Mouse (Mus musculus): ENCODE results near the gene Mrc2. TPM values are rescaled to one million over a fixed set of nuclear protein-coding genes. Genes with fewer than 3 reads are reported as not detected.
A peak's percentile ranks its signal among the peaks of the same experiment; 100 is the strongest.

Mrc2 gene
- total and polyA plus RNA-seq, 3 experiments: not detected

DNA sequence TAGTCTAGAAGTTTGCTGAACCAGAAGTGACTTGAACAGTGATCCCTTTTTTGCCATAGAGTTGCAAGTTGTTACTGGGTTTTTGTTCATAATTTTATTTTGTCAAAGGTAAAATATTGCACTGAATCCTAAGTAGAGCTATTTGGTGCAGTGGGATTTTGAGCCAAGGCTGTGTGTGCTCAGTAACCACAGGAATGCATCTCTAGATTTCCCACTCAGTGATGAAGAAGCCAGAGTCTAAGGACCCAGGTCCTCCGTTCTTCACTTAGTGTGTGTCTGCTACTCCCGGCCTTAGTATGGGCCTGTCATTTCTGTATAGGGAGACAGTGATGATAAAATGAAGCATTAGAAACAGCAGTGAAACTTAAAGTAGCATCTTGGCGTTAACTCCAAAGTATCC is 27.5 kb upstream of the Mrc2 start:
- no peak for DNase-seq (ENCODE audit: low read depth, low spot score)
- H3K36me3 ChIP-seq (ENCODE audit: control insufficient read depth in 1 of 2, insufficient read depth in 2 of 2, low read length in 2 of 2): peaks cover 0 to 26% of the 10 kb centered on the region in 2 experiments; a peak in 2 of 4 replicates

DNA sequence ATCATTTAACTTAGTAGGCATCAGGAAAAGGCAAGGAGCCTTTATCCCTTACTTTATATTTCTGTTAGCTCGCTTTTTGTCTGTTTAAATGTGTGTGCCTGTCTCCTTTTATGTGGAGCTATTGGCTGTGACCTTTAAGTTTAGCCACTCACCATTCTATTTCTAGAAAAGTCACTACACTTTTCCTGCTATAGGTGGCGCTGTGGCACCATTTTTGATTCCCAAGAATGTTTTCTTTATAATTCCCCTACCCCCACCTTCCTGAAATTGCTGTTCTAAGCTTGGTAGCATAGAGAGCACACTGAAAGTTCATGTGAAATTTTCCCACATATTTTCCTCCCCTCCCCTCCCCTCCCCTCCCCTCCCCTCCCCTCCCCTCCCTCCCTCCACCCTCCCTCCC is 22.3 kb upstream of the Mrc2 start:
- no peaks in the 10 kb centered on the region for H3K79me2 ChIP-seq (ENCODE audit: control insufficient read depth, insufficient read depth, low read length, poor library complexity)
- H3K27me3 ChIP-seq (ENCODE audit: control insufficient read depth in 1 of 2, insufficient read depth in 2 of 2, low read length in 2 of 2): no peaks in the 10 kb centered on the region
- no peaks in the 10 kb centered on the region for H3K4me1 ChIP-seq (ENCODE audit: control insufficient read depth in 1 of 2, insufficient read depth in 2 of 2, low read length in 2 of 2)
- H3K9me3 ChIP-seq (replicated peaks; ENCODE audit: insufficient read depth, low read length): no peaks in the 10 kb centered on the region
- TF ChIP-seq RAD21 (IDR thresholded peaks at IDR 0.05; ENCODE audit: low read depth, low read length): peak; percentile 46
- 0 out of 2 replicates have a peak, but pooled peaks have one; percentile 9 for TF ChIP-seq ELF1 (IDR thresholded peaks at IDR 0.05; ENCODE audit: low read depth, low read length)
- TF ChIP-seq TCF12 (IDR thresholded peaks at IDR 0.05; ENCODE audit: low read depth, low read length): no peak
- peak; percentile 12; the same call in 1 of the 2 replicates for TF ChIP-seq ZC3H11A (IDR thresholded peaks at IDR 0.05; ENCODE audit: low read depth, low read length)
- TF ChIP-seq CTCF (IDR thresholded peaks at IDR 0.05 in 2 of 3, conservative IDR thresholded peaks at IDR 0.05 in 1 of 3; ENCODE audit: control insufficient read depth in 1 of 3, insufficient read depth in 1 of 3, low read depth in 2 of 3, low read length in 3 of 3, poor library complexity in 1 of 3, severe bottlenecking in 1 of 3): peak in 2 of 3 experiments; percentile 67 to 79; a peak in 4 of 6 replicates
- no peak for TF ChIP-seq MYB (IDR thresholded peaks at IDR 0.05; ENCODE audit: low read depth, low read length)
- 0 out of 2 replicates have a peak, but pooled peaks have one; percentile 40 for TF ChIP-seq MAZ (IDR thresholded peaks at IDR 0.05; ENCODE audit: low read depth, low read length)
- TF ChIP-seq SMC3 (IDR thresholded peaks at IDR 0.05; ENCODE audit: low read depth, low read length): peak; percentile 27
- H3K9ac ChIP-seq (ENCODE audit: control insufficient read depth, low read depth, low read length, poor library complexity, severe bottlenecking): no peak overlapping the region
- H3K27ac ChIP-seq (ENCODE audit: control insufficient read depth, low read depth, low read length): no peak overlapping the region
- DNase-seq (ENCODE audit: low read depth, low spot score): peak; percentile 70
- no peak overlapping the region for H3K4me3 ChIP-seq (ENCODE audit: control insufficient read depth in 1 of 2, insufficient read depth in 1 of 2, low read depth in 2 of 2, low read length in 2 of 2)
- peaks cover 0 to 19% of the 10 kb centered on the region in 2 experiments; a peak in 2 of 4 replicates for H3K36me3 ChIP-seq (ENCODE audit: control insufficient read depth in 1 of 2, insufficient read depth in 2 of 2, low read length in 2 of 2)

More for the DNA sequence above, 27.5 kb upstream of the Mrc2 start:
- H3K4me1 ChIP-seq (ENCODE audit: control insufficient read depth in 1 of 2, insufficient read depth in 2 of 2, low read length in 2 of 2): no peaks in the 10 kb centered on the region
- no peaks in the 10 kb centered on the region for H3K9me3 ChIP-seq (replicated peaks; ENCODE audit: insufficient read depth, low read length)
- no peak overlapping the region for H3K9ac ChIP-seq (ENCODE audit: control insufficient read depth, low read depth, low read length, poor library complexity, severe bottlenecking)
- H3K27me3 ChIP-seq (ENCODE audit: control insufficient read depth in 1 of 2, insufficient read depth in 2 of 2, low read length in 2 of 2): no peaks in the 10 kb centered on the region
- no peak overlapping the region for H3K4me3 ChIP-seq (ENCODE audit: control insufficient read depth in 1 of 2, insufficient read depth in 1 of 2, low read depth in 2 of 2, low read length in 2 of 2)
- TF ChIP-seq ZKSCAN1 (IDR thresholded peaks at IDR 0.05; ENCODE audit: low read depth, low read length) (no peak), GABPA (IDR thresholded peaks at IDR 0.05; ENCODE audit: low read depth, low read length) (no peak), ETS1 (IDR thresholded peaks at IDR 0.05; ENCODE audit: low read depth, low read length) (no peak), ELF1 (IDR thresholded peaks at IDR 0.05; ENCODE audit: low read depth, low read length) (no peak), BHLHE40 (IDR thresholded peaks at IDR 0.05; ENCODE audit: borderline replicate concordance, low read depth, low read length) (no peak), GATA1 (IDR thresholded peaks at IDR 0.05; ENCODE audit: low read depth, low read length) (no peak), TBP (IDR thresholded peaks at IDR 0.05; ENCODE audit: low read depth, low read length) (no peak), POLR2AphosphoS5 (IDR thresholded peaks at IDR 0.05; ENCODE audit: borderline replicate concordance, low read depth, low read length) (no peak), MYC (IDR thresholded peaks at IDR 0.05; ENCODE audit: low read depth, low read length) (no peak), MAFK (IDR thresholded peaks at IDR 0.05; ENCODE audit: borderline replicate concordance, low read depth, low read length) (no peak), HCFC1 (IDR thresholded peaks at IDR 0.05; ENCODE audit: low read depth, low read length) (no peak), E2F4 (IDR thresholded peaks at IDR 0.05; ENCODE audit: borderline replicate concordance, low read depth, low read length) (no peak), CTCF (IDR thresholded peaks at IDR 0.05 in 2 of 3, conservative IDR thresholded peaks at IDR 0.05 in 1 of 3; ENCODE audit: control insufficient read depth in 1 of 3, insufficient read depth in 1 of 3, low read depth in 2 of 3, low read length in 3 of 3, poor library complexity in 1 of 3, severe bottlenecking in 1 of 3) (no peak), TAL1 (IDR thresholded peaks at IDR 0.05; ENCODE audit: low read length) (no peak), EP300 (IDR thresholded peaks at IDR 0.05; ENCODE audit: low read depth in 1 of 2, low read length in 2 of 2) (no peak)
- no peaks in the 10 kb centered on the region for H3K79me2 ChIP-seq (ENCODE audit: control insufficient read depth, insufficient read depth, low read length, poor library complexity)
- no peak overlapping the region for H3K27ac ChIP-seq (ENCODE audit: control insufficient read depth, low read depth, low read length)
